In the genomic region with DNA sequence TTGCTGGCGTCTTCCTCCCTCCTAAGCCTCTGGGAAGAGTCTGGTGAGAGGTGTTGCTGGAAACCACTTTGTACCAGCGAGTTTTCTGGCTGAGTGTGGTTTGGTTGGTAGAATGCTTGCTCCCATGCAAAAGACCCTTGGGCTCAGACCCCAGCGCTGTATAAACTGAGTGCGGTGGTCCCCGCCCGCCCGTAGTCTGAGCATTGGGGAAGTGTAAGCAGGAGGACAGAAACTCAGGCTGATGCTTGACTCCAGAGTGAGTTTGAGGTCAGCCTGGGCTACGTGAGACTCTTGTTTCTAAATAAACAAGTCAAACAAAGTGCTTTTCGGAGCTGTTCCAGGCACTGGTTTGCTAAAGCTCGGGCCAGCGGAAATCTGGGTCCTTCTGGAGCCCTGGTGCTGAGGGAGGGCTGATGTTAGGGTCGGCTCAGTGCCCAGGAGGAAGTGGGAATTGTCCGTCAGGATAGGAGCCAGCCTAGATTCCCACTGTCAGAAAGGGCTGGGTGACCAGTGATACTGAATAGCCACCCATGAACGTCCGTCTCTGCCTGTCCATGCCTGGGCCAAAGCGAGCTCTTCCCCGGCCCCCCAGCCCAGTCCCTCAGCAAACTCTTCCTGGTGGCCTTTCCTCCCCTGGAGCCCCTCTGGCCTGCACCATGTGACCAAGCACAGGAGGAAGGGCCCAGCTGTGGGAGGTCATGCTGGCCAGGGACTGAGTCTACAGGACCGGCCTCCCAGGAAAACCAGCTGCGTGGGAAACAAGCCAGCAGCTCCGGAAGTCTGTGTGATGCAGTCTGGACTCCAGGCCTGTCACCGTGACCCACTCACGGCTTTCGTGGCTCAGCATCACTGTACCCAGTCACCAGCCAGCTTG, we compare ENCODE assay signal across 9 mouse cellular contexts.
DNase-seq lines count a peak whose midpoint lies in the region; ATAC-seq and TF ChIP-seq lines count a peak whose summit lies in the region.
"Had no signal": no experiment of that assay in that cellular context is flagged by ENCODE, and none has a peak within 500 bp of the region (broad histone marks: within the 10 kb centered on the region; RNA-seq: fewer than 3 reads in every experiment).

No protein-coding gene starts in this region.

- peaks cover 99% of the 10 kb centered on the region for H3K4me1 ChIP-seq in embryonic facial prominence, embryonic 15.5 days
- H3K4me1 ChIP-seq in heart, embryonic 15.5 days (replicated peaks) = peaks cover 95% of the 10 kb centered on the region
- H3K4me1 ChIP-seq in kidney, postnatal 0 days (replicated peaks; ENCODE audit: insufficient read depth, low read length) = peaks cover 82% of the 10 kb centered on the region

- no peak for TF ChIP-seq CTCF in left cerebral cortex, adult 2 months (IDR thresholded peaks at IDR 0.05)
- TF ChIP-seq CTCF in kidney, postnatal 0 days (IDR thresholded peaks at IDR 0.05; ENCODE audit: low read depth) = no peak

- DNase-seq in left cerebral cortex, adult 2 months (ENCODE audit: extremely low spot score in 1 of 2, low spot score in 2 of 2) = no peak
- DNase-seq in left cerebral cortex, adult 9 months (ENCODE audit: low spot score in 2 of 2) = no peak
- peak; percentile 84 for DNase-seq in kidney, postnatal 0 days (ENCODE audit: low spot score)
- peak; percentile 87 to 93 for DNase-seq in lung, postnatal 4 days
- no peak for DNase-seq in spleen, postnatal 10 days (ENCODE audit: low spot score in 2 of 2)

- H3K36me3 ChIP-seq in embryonic facial prominence, embryonic 15.5 days = no peaks in the 10 kb centered on the region
- H3K36me3 ChIP-seq in heart, embryonic 15.5 days = no peaks in the 10 kb centered on the region
- H3K36me3 ChIP-seq in kidney, postnatal 0 days (ENCODE audit: insufficient read depth, low read length) = no peaks in the 10 kb centered on the region

- intact Hi-C loops in left cerebral cortex, adult 2 months (cut with DNase I) = loop anchor here (2.0 to 5.0 kb wide), 3 partner anchors 45 to 73 kb away; no protein-coding TSS in a partner anchor

- no peaks in the 10 kb centered on the region for H3K27me3 ChIP-seq in embryonic facial prominence, embryonic 15.5 days
- H3K27me3 ChIP-seq in heart, embryonic 15.5 days = no peaks in the 10 kb centered on the region
- H3K27me3 ChIP-seq in kidney, postnatal 0 days (ENCODE audit: insufficient read depth, low read length) = no peaks in the 10 kb centered on the region

- H3K4me3 ChIP-seq in left cerebral cortex, adult 2 months = no peak overlapping the region
- no peak overlapping the region for H3K4me3 ChIP-seq in embryonic facial prominence, embryonic 15.5 days (replicated peaks)
- H3K4me3 ChIP-seq in heart, embryonic 15.5 days = no peak overlapping the region
- H3K4me3 ChIP-seq in kidney, postnatal 0 days (replicated peaks; ENCODE audit: low read depth, low read length) = no peak overlapping the region
- H3K4me3 ChIP-seq: erythroblast, embryonic 14.5 days had no signal

- no peak overlapping the region for H3K9ac ChIP-seq in embryonic facial prominence, embryonic 15.5 days
- no peak overlapping the region for H3K9ac ChIP-seq in heart, embryonic 15.5 days
- H3K9ac ChIP-seq in kidney, postnatal 0 days (ENCODE audit: low read depth, low read length) = no peak overlapping the region

- 60% methylated on average over 23 of the region's 23 CpGs for WGBS in embryonic facial prominence, embryonic 15.5 days
- 55% methylated on average over 23 of the region's 23 CpGs for WGBS in heart, embryonic 15.5 days
- 32% methylated on average over 23 of the region's 23 CpGs for WGBS in kidney, postnatal 0 days

- no peak for ATAC-seq in embryonic facial prominence, embryonic 15.5 days (ENCODE audit: insufficient number of reproducible peaks, low FRiP score, low TSS enrichment, low read depth)
- peak; percentile 41 for ATAC-seq in heart, embryonic 15.5 days (replicated peaks; ENCODE audit: insufficient number of reproducible peaks, insufficient read depth, low FRiP score, low read depth)
- peak; percentile 27; the same call in 1 of the 2 replicates for ATAC-seq in kidney, postnatal 0 days (replicated peaks; ENCODE audit: low FRiP score, low read depth)
- ATAC-seq in CD4-positive, CD25-positive, alpha-beta regulatory T cell, adult 4 months = no peak

- no peak overlapping the region for H3K4me2 ChIP-seq in embryonic facial prominence, embryonic 15.5 days (replicated peaks)
- peak overlapping the region; percentile 5; the same call in 1 of the 2 replicates for H3K4me2 ChIP-seq in heart, embryonic 15.5 days
- peak overlapping the region; percentile 15 for H3K4me2 ChIP-seq in kidney, postnatal 0 days (ENCODE audit: low read length)

- H3K9me3 ChIP-seq in embryonic facial prominence, embryonic 15.5 days (replicated peaks) = no peaks in the 10 kb centered on the region
- H3K9me3 ChIP-seq in heart, embryonic 15.5 days (replicated peaks) = no peaks in the 10 kb centered on the region
- H3K9me3 ChIP-seq in kidney, postnatal 0 days (replicated peaks; ENCODE audit: low read length) = no peaks in the 10 kb centered on the region

- H3K27ac ChIP-seq in left cerebral cortex, adult 2 months = peak overlapping the region; percentile 37
- H3K27ac ChIP-seq in embryonic facial prominence, embryonic 15.5 days (replicated peaks) = peak overlapping the region; percentile 77
- peak overlapping the region; percentile 86 for H3K27ac ChIP-seq in heart, embryonic 15.5 days
- peak overlapping the region; percentile 84 for H3K27ac ChIP-seq in kidney, postnatal 0 days

Comparison
In these comparisons a context has a peak if more than half of its experiments do, and no peak if none do; other contexts are left out.
1. DNase-seq: peak in kidney, postnatal 0 days (single experiment) and lung, postnatal 4 days (2 of 2); none in left cerebral cortex, adult 2 months (0 of 2), left cerebral cortex, adult 9 months (0 of 2) and spleen, postnatal 10 days (0 of 2).
2. ATAC-seq: peak in heart, embryonic 15.5 days (single experiment) and kidney, postnatal 0 days (single experiment); none in embryonic facial prominence, embryonic 15.5 days (single experiment) and CD4-positive, CD25-positive, alpha-beta regulatory T cell, adult 4 months (single experiment).
3. Peak in every context shown above with its lines, with median percentiles within 50 percentile points of each other: H3K27ac ChIP-seq.